Mouse (Mus musculus) midbrain, embryonic 11.5 days (tissue): Measurements from ENCODE around the gene Mettl13. TPM values are rescaled to one million over a fixed set of nuclear protein-coding genes. Genes with fewer than 3 reads are reported as not detected.

Experiments used
- ATAC-seq: fragments of 200-750 bp; cut with Nextera tagmentation; 2 replicates; pipeline ENCODE4 v1.8.0; 2017; ENCODE audit warnings: moderate TSS enrichment, moderate library complexity; ENCODE audit not compliant: low FRiP score
- DNase-seq: peaks from one replicate; pipeline ENCODE4 v3.0.0; 2015; ENCODE audit warnings: low spot score; ENCODE audit errors: missing footprints
- H3K27ac ChIP-seq: fragments of 300-500 bp; sonication (generic); 2 replicates; pipeline ENCODE4 v1.5.1; 2014; ENCODE audit warnings: low read depth, low read length
- H3K27me3 ChIP-seq: fragments of 300-500 bp; sonication (generic); 2 replicates; pipeline ENCODE4 v1.6.1; 2014; ENCODE audit warnings: mild to moderate bottlenecking, low read length, moderate library complexity, mixed read lengths; ENCODE audit not compliant: control insufficient read depth, insufficient read depth
- H3K36me3 ChIP-seq: fragments of 300-500 bp; sonication (generic); 2 replicates; pipeline ENCODE4 v1.6.1; 2014; ENCODE audit warnings: mild to moderate bottlenecking, low read length, moderate library complexity, mixed read lengths; ENCODE audit not compliant: control insufficient read depth, insufficient read depth
- H3K4me1 ChIP-seq: fragments of 300-500 bp; sonication (generic); 2 replicates; pipeline ENCODE4 v1.6.1; 2014; ENCODE audit warnings: low read length; ENCODE audit not compliant: control insufficient read depth, insufficient read depth
- H3K4me2 ChIP-seq: fragments of 300-500 bp; sonication (generic); 2 replicates; pipeline ENCODE4 v1.6.1; 2014; ENCODE audit warnings: mild to moderate bottlenecking, moderate library complexity
- H3K4me3 ChIP-seq: fragments of 300-500 bp; sonication (generic); 2 replicates; pipeline ENCODE4 v1.5.1; 2014; ENCODE audit warnings: low read depth, low read length
- H3K9ac ChIP-seq: fragments of 300-500 bp; sonication (generic); 2 replicates; pipeline ENCODE4 v1.6.1; 2014; ENCODE audit warnings: low read length
- H3K9me3 ChIP-seq: fragments of 300-500 bp; sonication (generic); 2 replicates; pipeline ENCODE4 v1.6.1; 2016; ENCODE audit warnings: low read length; ENCODE audit not compliant: control insufficient read depth
- WGBS: fragments of 180-500 bp; shearing (Covaris S2); extraction: QIAGEN DNeasy Blood & Tissue Kit; methylation state at CpG from one replicate; pipeline ENCODE4 v1.1.7; 2014; 5-methylcytosine and 5-hydroxymethylcytosine counted together
- polyA plus RNA-seq: library from polyadenylated mRNA; unstranded; fragments of >200 nt; fragmentation: Nextera tagmentation; extraction: Ambion mirVana; gene quantifications from 2 replicates; pipeline ENCODE4 v1.2.1, GENCODE M21; 2014

The Mettl13 gene
- polyA plus RNA-seq, result 12.7 and 13.9 TPM in 2 replicates

- WGBS, result under 1% methylated on average over 52 of the region's 52 CpGs
- Histone ChIP-seq H3K36me3 (peaks cover 16% of the 10 kb centered on the region), H3K4me1 (peaks cover 9% of the 10 kb centered on the region), H3K4me2 (peak within 1 kb of the TSS; percentile 76), H3K9me3 (no peaks in the 10 kb centered on the region), H3K9ac (peak within 1 kb of the TSS; percentile 75), H3K27me3 (no peaks in the 10 kb centered on the region), H3K27ac (peak within 1 kb of the TSS; percentile 56; the same call in 1 of the 2 replicates), H3K4me3 (peak within 1 kb of the TSS; percentile 64)
- ATAC-seq, result peak; percentile 99
- DNase-seq, result peak; percentile 99
These were observed at the start of gene Mettl13 for GRCm38 (mm10) chr1:162548016-162548916. Gene Mettl13, minus strand, starts transcription at chr1:162548551.

DNA sequence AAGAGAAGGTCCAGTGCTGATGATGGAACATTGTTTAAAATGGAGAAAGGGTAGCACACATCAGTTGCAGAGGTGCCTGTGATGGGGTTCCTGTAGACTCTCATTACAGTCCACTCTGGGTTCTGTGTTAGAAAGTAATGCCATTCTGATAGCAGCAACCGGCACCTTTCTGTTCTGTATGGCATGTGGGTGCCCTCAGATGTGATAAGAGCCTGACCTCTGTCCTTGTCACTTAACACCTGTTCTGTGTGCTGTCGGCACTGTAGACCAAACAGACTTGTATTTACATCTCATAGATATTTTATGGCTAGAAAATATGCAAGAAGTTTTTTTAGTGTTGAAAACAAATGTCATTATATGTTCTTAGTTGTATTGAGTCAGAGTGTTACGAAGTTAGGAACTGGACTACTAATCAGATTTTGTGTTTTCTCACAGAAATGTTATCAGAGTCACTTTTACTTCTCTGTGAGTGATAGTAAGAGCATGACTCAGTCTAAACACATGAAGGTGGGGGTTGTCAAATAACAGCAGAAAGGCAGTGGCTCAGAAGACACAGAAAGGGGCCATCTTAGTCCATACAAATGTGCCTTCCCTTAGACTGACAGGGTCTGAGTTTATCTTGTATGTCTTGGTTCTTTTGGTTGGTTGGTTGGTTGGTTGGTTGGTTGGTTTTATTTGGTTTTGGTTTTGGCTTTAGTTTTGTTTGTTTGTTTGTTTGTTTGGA is 49.2 kb upstream of the Mettl13 start:
- no peak overlapping the region for H3K27ac ChIP-seq
- H3K4me1 ChIP-seq, result no peaks in the 10 kb centered on the region
- H3K9ac ChIP-seq, result no peak overlapping the region
- H3K36me3 ChIP-seq, result 0 out of 2 replicates have a peak, but pooled peaks cover 2% of the 10 kb centered on the region
- WGBS, result 93% methylated on average over 3 of the region's 3 CpGs
- DNase-seq (no peak), ATAC-seq (no peak)
- no peak overlapping the region for H3K4me2 ChIP-seq
- no peak overlapping the region for H3K4me3 ChIP-seq
- no peaks in the 10 kb centered on the region for H3K27me3 ChIP-seq
- no peaks in the 10 kb centered on the region for H3K9me3 ChIP-seq

DNA sequence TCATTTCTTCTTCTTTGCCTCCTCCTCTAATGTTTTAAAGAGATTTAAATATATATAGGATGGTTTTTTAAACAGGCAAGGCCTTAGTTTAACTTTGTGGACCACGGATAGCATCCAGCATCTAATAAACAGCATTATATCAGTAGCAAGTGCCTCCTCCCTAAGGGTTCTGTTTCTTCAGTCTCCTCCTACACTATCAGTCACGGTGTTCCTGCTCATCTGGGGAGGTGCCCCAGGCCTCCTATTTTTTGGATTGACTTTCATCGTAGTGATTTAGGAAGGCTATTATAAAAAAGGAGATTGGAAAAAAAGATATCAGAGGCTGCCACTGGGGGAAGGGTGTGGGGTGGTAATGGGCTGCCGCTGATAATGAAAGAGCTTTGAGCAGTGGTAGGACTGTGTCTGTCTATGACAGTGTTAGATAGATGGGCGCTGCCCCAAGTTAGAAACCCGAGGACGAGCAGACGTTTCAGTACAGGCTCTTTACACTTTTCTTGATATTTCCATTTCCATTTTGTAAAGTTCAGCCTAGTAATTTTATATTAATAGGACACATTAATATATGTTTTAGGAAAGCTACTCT is 42.2 kb upstream of the Mettl13 start:
- no peaks in the 10 kb centered on the region for H3K27me3 ChIP-seq
- WGBS, result 82% methylated on average over 8 of the region's 8 CpGs
- no peak overlapping the region for H3K27ac ChIP-seq
- H3K9ac ChIP-seq, result no peak overlapping the region
- H3K9me3 ChIP-seq, result no peaks in the 10 kb centered on the region
- peak; percentile 85 for DNase-seq
- no peaks in the 10 kb centered on the region for H3K36me3 ChIP-seq
- ATAC-seq, result peak; percentile 38; the same call in 1 of the 2 replicates
- H3K4me3 ChIP-seq, result no peak overlapping the region
- H3K4me2 ChIP-seq, result no peak overlapping the region
- peaks cover 7% of the 10 kb centered on the region; the same call in 1 of the 2 replicates for H3K4me1 ChIP-seq

DNA sequence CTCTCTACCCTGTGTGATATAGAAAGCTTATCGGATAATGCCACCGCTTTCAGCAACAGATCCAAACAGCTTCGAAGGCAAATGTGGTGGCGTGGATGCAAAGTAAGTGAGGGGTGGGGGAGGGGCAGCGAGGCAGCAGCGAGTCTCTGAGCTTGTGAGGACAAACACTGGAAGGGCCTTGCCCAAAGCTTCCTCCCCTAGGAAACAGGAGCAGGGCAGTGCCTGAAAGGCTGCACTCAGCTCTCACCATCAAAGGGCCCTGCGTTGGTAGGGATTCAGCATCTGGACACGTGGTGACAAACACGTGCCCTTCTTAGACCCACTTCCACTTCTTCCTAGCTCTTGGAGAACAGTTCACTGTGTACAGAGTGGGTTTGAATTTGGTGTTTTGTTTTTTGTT is 41.1 kb upstream of the Mettl13 start:
- WGBS, result 5% methylated on average over 9 of the region's 9 CpGs
- Histone ChIP-seq H3K9me3 (no peaks in the 10 kb centered on the region), H3K9ac (peak overlapping the region; percentile 10; the same call in 1 of the 2 replicates), H3K4me2 (peak overlapping the region; percentile 25; the same call in 1 of the 2 replicates), H3K27me3 (no peaks in the 10 kb centered on the region), H3K4me1 (peaks cover 7% of the 10 kb centered on the region; the same call in 1 of the 2 replicates), H3K27ac (no peak overlapping the region; the same call in 1 of the 2 replicates), H3K36me3 (no peaks in the 10 kb centered on the region), H3K4me3 (no peak overlapping the region)
- ATAC-seq (peak; percentile 95), DNase-seq (peak; percentile 95)

DNA sequence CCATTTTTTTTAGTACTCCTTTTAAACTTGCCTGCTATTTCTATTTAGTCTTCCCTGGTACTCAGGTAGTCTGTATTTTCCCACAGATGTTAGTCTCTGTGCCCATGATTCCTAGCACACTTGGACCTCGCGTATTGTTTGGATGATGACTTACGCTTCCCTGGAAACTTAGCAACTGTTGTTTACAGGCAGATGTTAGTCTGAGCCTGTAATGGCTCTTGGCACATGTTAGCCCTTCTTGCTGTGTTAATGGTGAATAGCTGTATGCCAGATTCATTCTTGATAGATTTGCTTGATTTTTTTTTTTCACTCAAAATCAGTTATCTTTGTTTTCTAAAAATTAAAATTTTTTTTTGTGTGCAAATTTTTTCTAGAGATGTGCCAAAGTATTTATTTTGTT is 40.3 kb upstream of the Mettl13 start:
- no peak overlapping the region for H3K27ac ChIP-seq
- 81% methylated on average over 3 of the region's 3 CpGs for WGBS
- H3K4me1 ChIP-seq, result peaks cover 7% of the 10 kb centered on the region; the same call in 1 of the 2 replicates
- DNase-seq (no peak), ATAC-seq (no peak)
- H3K4me3 ChIP-seq, result no peak overlapping the region
- no peaks in the 10 kb centered on the region for H3K9me3 ChIP-seq
- no peaks in the 10 kb centered on the region for H3K36me3 ChIP-seq
- H3K4me2 ChIP-seq, result no peak overlapping the region
- H3K27me3 ChIP-seq, result no peaks in the 10 kb centered on the region
- no peak overlapping the region; the same call in 1 of the 2 replicates for H3K9ac ChIP-seq

- no peak for DNase-seq
- no peak overlapping the region for H3K9ac ChIP-seq
These were observed 37.9 kb upstream of the Mettl13 start for GRCm38 (mm10) chr1:162586282-162586681.

DNA sequence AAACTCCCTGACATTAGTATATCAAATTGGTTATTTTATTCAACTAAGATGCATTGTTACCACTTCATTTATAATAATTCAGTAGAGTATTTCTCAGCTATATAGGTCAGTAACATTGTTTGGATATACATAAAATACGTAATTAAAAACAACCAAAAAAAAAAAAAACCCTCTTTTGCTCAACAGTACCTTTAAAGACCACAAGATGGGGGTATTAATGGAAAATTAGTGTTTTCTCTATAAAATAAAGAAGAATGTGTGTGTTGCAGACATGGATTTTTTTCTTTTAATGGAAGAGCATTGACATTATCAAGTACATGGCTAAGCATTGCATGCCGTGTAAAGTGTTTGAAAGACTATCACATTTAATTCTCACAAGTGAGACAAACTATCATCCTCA is 34.5 kb upstream of the Mettl13 start:
- ATAC-seq (no peak), DNase-seq (no peak)
- no peaks in the 10 kb centered on the region for H3K4me1 ChIP-seq
- no peak overlapping the region for H3K4me2 ChIP-seq
- no peak overlapping the region for H3K9ac ChIP-seq
- H3K27me3 ChIP-seq, result no peaks in the 10 kb centered on the region
- WGBS, result 90% methylated on average over 2 of the region's 2 CpGs
- H3K27ac ChIP-seq, result no peak overlapping the region
- H3K9me3 ChIP-seq, result no peaks in the 10 kb centered on the region
- no peaks in the 10 kb centered on the region; the same call in 1 of the 2 replicates for H3K36me3 ChIP-seq
- no peak overlapping the region for H3K4me3 ChIP-seq

More at GRCm38 (mm10) chr1:162586282-162586681, 37.9 kb upstream of the Mettl13 start:
- Histone ChIP-seq H3K27ac (no peak overlapping the region), H3K4me1 (peaks cover 7% of the 10 kb centered on the region; the same call in 1 of the 2 replicates), H3K4me3 (no peak overlapping the region), H3K9me3 (no peaks in the 10 kb centered on the region), H3K27me3 (no peaks in the 10 kb centered on the region), H3K36me3 (no peaks in the 10 kb centered on the region; the same call in 1 of the 2 replicates), H3K4me2 (no peak overlapping the region)
- no peak for ATAC-seq
- 79% methylated on average over 4 of the region's 4 CpGs for WGBS

- peaks cover 5% of the 10 kb centered on the region; the same call in 1 of the 2 replicates for H3K4me1 ChIP-seq
- no peak overlapping the region for H3K4me2 ChIP-seq
- peaks cover 9% of the 10 kb centered on the region; the same call in 1 of the 2 replicates for H3K36me3 ChIP-seq
- 94% methylated on average over 3 of the region's 3 CpGs for WGBS
- H3K9me3 ChIP-seq, result no peaks in the 10 kb centered on the region; the same call in 1 of the 2 replicates
- DNase-seq (no peak), ATAC-seq (no peak)
- H3K27ac ChIP-seq, result no peak overlapping the region
- H3K27me3 ChIP-seq, result no peaks in the 10 kb centered on the region
- no peak overlapping the region for H3K9ac ChIP-seq
- H3K4me3 ChIP-seq, result no peak overlapping the region
These were observed 26.7 kb upstream of the Mettl13 start for GRCm38 (mm10) chr1:162575098-162575497.
